Mouse (Mus musculus) right cerebral cortex, postnatal 10 days (tissue): ENCODE results near the gene Pdlim1.

ENCODE experiments used
- DNase-seq, 2 experiments: peaks; one replicate each; pipeline ENCODE4 v3.0.0; 2021; ENCODE audit warnings: low spot score in 2 of 2

The Pdlim1 gene

DNA sequence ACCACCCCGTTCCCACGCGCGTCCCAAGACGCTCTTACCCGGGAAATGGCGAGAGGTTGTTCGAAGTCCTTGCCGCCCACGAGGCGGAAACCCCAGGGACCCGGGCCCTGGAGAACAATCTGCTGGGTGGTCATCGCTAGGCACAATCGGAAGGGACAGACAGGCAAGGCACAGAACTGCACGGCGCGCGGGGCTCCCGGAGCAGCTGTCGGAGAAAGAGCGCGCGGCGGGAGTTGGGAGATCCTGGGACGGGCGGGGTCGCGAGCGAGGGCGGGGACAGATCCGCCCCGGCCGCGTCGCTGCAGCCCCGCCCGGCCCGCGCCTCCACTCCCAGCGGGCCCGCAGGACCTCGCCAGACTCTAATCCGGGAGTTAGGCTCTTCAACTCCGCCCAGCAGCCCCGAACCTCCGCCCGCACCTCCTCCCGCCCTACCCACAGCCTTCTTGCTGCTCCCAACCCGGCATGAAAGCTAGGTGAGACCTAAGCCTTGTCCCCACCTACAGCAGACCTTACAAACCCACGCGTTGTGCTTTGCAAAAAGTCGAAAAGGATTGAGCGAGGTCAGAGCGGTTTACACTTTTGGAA lies at the start of gene Pdlim1:
Gene Pdlim1, minus strand, starts transcription at position 535 of the 585 bp plus-strand sequence.
- DNase-seq = peak in 1 of 2 experiments; percentile 35

DNA sequence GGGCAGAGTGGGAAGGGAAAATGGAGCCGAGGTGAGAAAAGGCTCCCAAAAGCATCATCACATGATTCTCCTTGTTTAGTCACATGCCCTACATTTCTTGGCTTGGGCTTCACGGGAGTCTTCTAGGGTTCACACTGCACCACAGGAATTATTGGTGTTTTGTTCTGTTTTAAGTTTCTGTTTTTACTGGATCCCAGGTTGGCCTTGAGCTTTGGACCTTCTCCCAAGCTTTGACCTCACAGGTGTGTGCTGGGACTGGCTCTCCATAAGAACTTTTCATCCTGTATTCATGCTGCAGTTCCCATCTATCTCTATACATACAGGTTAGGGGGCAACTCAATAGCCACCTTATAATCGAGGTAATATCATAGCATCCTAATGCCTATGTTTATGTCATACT lies 47.6 kb upstream of the Pdlim1 start:
- DNase-seq = no peak

DNA sequence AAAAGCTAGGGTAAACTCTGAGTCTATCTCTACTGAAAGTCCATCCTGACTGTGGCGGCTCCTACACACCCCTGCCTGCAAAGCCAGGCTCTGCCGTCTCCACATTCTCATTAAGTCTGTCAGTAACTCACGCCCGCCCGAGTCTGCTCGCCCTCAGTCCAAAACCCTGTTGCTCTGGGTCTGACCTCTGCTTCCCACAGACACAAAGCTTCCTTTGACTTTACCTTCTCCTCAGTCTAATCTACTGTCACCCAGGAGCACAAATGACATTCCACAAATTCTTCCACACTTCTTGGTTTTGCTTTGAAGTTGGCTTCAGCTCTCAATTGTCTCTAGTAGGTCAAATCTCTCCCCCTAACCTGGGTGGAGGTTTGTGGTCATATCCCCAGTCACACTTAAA lies 46.9 kb upstream of the Pdlim1 start:
- DNase-seq = no peak

GRCm38 (mm10) chr19:40317001-40317400 lies 45.4 kb upstream of the Pdlim1 start:
- no peak for DNase-seq

- no peak for DNase-seq
These were observed 42.6 kb upstream of the Pdlim1 start for GRCm38 (mm10) chr19:40314252-40314651.

- no peak for DNase-seq
These were observed 40.0 kb upstream of the Pdlim1 start for GRCm38 (mm10) chr19:40311631-40312030.

DNA sequence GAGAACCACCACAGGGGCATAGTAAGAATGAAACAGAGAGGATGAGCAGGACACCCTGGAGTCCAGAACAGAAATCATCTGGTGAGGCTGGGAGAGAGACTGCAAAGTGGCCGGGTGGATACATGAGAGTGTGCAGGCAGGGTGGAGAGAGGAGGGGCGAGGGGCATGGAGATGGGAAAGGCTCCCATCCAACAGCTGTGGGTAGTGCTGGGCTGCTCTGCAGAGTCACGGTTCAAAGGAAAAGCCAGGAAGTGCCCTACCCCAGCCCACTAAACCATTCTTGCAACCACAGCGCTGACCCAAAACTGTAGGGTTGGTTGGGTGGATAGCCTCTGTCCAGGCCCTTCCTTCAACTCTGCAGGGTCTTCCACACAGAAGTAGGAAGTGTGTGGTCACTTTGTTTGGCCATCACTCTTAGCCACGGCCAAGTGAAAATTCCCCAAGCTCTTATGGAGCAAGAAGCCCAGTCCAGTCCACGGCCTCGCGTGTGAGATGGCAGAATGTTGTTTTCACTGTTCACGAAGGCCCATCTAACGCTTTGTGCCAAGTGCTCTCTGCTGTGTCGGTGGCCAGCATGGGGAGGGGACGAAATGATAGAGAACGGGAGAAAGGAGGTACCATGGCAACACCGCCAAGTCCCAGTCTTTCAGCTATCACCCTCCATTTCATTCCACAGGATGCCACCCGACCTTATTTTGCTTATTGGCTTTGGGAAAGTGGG lies 38.9 kb upstream of the Pdlim1 start:
- DNase-seq = no peak

GRCm38 (mm10) chr19:40309911-40310310 lies 38.3 kb upstream of the Pdlim1 start:
- DNase-seq = no peak

- DNase-seq = no peak
These were observed 35.9 kb upstream of the Pdlim1 start for GRCm38 (mm10) chr19:40307550-40307949.

DNA sequence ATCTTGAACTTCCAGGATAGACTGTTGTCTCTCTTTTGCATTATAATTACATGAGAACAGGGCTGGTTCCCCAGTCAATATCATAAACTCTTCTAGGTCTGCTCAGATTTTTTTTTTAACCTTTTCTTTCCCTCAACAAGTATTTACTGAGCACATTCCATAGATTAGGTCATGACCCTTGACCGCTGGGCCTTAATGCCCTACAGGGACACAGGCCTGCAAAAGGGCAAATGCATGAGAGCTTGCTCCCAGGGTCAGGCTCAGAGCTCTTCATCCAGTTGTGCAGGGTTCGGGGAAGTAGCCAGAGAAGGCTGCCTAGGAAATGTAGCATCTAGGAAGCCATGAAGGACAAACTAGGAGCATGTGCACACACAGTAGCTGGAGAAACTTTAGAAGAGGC lies 35.0 kb upstream of the Pdlim1 start:
- no peak for DNase-seq

- no peak for DNase-seq
These were observed 33.8 kb upstream of the Pdlim1 start for GRCm38 (mm10) chr19:40305456-40305855.

- peak; percentile 60 to 78 for DNase-seq
These were observed 31.3 kb upstream of the Pdlim1 start for GRCm38 (mm10) chr19:40302916-40303315.

GRCm38 (mm10) chr19:40302477-40302876 lies 30.8 kb upstream of the Pdlim1 start:
- DNase-seq = peak in 1 of 2 experiments; percentile 69

DNA sequence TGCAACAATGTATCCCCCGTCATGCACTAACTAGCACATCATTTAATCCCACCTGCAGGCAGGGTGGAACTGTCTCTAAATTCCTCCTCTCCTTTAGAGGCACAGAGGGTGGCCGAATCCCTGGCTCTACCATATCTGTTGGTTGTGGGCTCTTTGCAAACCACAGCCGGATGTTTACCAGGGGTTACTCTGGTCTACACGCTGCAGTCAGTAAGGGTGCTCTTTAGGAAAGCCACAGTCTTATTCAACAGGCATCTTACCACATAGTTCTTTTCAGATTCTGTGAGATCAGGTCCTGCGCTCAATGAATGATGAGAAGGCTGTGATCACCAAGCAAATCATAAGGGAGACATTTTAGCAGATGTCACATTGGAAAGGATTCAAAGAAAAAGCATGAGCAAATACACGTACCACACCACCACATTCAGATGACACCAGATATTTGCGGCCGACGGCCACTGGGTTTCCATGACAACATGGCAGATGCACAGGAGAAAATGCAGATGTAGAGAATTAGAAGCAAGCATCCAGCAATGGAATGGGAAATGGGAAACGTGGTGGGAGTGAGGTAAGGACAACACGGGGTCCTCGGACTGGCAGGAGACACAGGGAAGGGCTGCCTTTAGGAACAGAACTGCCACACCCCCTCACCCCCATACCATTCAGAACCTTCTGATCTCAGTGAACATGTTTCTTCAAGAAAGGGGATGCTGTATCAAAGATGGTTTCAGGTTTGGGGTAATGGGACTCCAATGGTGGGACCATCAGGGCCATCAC lies 28.5 kb upstream of the Pdlim1 start:
- DNase-seq = peak; percentile 78 to 91

DNA sequence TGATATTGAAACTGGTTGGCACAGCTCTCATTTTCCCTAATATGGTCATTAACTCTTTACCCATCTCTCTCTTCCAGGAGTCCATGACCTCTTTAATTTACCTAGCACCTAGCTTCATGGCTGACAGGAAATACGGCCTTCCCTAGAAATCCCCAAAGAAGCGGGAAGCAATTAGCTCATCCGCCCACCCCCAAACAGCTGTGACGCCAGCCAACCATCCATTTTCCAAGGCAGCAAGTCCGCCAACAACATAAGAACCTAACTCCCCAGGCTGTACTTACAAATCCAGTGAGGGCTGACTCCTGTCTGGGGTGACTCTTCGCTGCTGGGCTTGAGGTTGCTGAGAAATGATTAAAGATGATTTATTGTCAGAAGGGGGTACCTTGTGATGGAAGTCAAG lies 27.5 kb upstream of the Pdlim1 start:
- no peak for DNase-seq

DNA sequence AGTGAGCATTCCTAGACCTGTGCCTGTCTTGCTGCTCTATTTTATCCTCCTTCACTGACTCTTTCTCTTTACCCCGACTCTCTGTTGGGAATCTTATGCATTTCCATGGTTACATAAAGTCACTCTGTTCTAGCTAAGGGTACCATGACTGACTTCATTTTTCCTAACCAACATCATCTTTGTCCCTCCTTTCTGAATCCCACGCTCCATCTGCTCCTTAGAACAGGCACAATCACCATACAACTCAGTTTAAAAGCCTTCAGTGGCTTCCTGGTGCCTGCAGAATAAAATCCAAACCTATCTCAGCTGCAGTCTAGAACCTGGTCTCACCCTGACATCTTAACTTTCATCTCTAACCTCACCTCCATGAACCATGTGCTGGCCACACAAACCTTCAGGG lies 26.9 kb upstream of the Pdlim1 start:
- peak in 1 of 2 experiments; percentile 75 for DNase-seq

DNA sequence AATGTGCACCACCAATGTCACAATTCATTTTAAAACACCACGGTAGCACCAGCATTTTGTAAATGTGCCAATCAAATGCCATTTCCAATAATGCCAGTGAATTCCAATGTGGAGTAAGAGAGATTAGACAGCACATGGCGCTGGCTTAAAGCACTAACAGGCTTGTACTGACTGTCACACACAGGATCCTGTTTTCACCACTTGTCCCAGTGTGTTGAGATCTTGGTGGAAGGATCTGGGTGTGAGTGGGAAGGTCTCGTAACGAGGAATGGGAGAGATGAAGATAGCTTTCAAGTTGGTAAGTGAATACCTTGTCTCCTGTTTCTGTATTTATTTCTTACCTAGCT lies 26.1 kb upstream of the Pdlim1 start:
- no peak for DNase-seq

- DNase-seq = no peak
These were observed 25.6 kb upstream of the Pdlim1 start for GRCm38 (mm10) chr19:40297078-40297797.

DNA sequence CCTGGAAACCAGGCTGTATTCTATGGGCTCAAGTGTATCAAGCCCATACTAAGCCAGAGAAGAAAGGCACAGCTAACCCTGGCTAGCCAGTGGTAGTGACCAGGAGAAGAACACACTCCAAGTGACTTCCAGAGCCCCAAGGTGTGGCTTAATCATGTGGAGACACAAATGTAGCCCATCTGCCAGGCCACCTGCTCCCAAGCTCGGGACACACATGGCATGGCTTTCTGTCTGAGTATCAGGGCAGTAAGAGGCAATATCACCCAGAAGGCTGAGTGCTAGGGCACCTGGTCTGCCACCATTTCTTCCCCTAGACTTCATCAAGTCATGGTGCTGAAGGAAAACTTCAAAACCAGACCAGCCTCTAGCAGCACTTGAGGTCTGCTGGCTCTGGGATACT lies 22.6 kb upstream of the Pdlim1 start:
- DNase-seq = no peak

GRCm38 (mm10) chr19:40293791-40294190 lies 22.1 kb upstream of the Pdlim1 start:
- DNase-seq = no peak

- peak; percentile 60 to 71 for DNase-seq
These were observed 18.6 kb upstream of the Pdlim1 start for GRCm38 (mm10) chr19:40290099-40290724.

DNA sequence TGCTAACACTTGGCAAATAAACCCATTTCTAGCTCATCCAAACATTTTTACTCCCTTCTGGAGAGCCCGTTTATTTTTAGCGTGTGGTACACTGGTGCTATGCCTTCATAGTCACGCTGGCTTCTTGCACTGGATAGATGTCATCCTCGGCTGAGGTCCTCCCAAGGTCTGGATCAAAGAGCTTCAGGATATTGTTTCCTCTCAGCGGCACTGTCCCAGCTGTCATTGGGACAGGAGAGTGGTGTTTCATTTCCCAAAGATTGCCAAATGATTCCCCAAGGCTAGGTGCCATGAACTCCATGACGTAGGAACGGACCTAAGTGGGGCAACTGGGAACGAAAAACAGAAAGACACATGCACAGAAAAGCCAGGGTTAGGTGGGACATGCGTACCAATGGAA lies 16.8 kb upstream of the Pdlim1 start:
- no peak for DNase-seq
